9 mouse cellular contexts compared by ENCODE assay signal in genomic region chr8:70302901-70303300, GRCm38 (mm10). TPM values are rescaled to one million over a fixed set of nuclear protein-coding genes. Genes with fewer than 3 reads are reported as not detected.
DNase-seq lines count a peak whose midpoint lies in the region; ATAC-seq and TF ChIP-seq lines count a peak whose summit lies in the region.
"Had no signal": no experiment of that assay in that cellular context is flagged by ENCODE, and none has a peak within 500 bp of the region (broad histone marks: within the 10 kb centered on the region; RNA-seq: fewer than 3 reads in every experiment).

No protein-coding gene starts in this region.

- H3K9me3 ChIP-seq in heart, postnatal 0 days (replicated peaks; ENCODE audit: control insufficient read depth, low read length), result no peaks in the 10 kb centered on the region
- H3K9me3 ChIP-seq in hindbrain, embryonic 14.5 days (ENCODE audit: control insufficient read depth, low read length), result no peaks in the 10 kb centered on the region
- no peaks in the 10 kb centered on the region for H3K9me3 ChIP-seq in midbrain, embryonic 12.5 days

- H3K4me3 ChIP-seq in heart, postnatal 0 days (ENCODE audit: low read depth, low read length), result peak overlapping the region; percentile 75
- peak overlapping the region; percentile 92 for H3K4me3 ChIP-seq in bone marrow macrophage, adult 2 months (ENCODE audit: insufficient read depth, low read length)
- peak overlapping the region; percentile 75 for H3K4me3 ChIP-seq in hindbrain, embryonic 14.5 days (replicated peaks; ENCODE audit: low read length)
- peak overlapping the region; percentile 90 for H3K4me3 ChIP-seq in midbrain, embryonic 12.5 days

- TF ChIP-seq POLR2A in bone marrow macrophage, adult 2 months (IDR thresholded peaks at IDR 0.05; ENCODE audit: borderline replicate concordance, low read depth, low read length), result no peak

- H3K27me3 ChIP-seq in heart, postnatal 0 days (ENCODE audit: control insufficient read depth, insufficient read depth, low read length), result no peaks in the 10 kb centered on the region
- H3K27me3 ChIP-seq in hindbrain, embryonic 14.5 days (ENCODE audit: control insufficient read depth, insufficient read depth, low read length), result no peaks in the 10 kb centered on the region
- no peaks in the 10 kb centered on the region for H3K27me3 ChIP-seq in midbrain, embryonic 12.5 days

- H3K27ac ChIP-seq in heart, postnatal 0 days (ENCODE audit: low read depth), result peak overlapping the region; percentile 62
- peak overlapping the region; percentile 51; the same call in 1 of the 2 replicates for H3K27ac ChIP-seq in bone marrow macrophage, adult 2 months (ENCODE audit: insufficient read depth, low read depth, low read length)
- H3K27ac ChIP-seq in hindbrain, embryonic 14.5 days, result peak overlapping the region; percentile 72
- H3K27ac ChIP-seq in midbrain, embryonic 12.5 days (replicated peaks), result peak overlapping the region; percentile 31; the same call in 1 of the 2 replicates

- WGBS in heart, postnatal 0 days, result 3% methylated on average over 16 of the region's 16 CpGs
- 3% methylated on average over 16 of the region's 16 CpGs for WGBS in hindbrain, embryonic 14.5 days
- WGBS in midbrain, embryonic 12.5 days, result 5% methylated on average over 16 of the region's 16 CpGs

- no peak for TF ChIP-seq EP300 in heart, postnatal 0 days (IDR thresholded peaks at IDR 0.05; ENCODE audit: low read depth)

- H3K9ac ChIP-seq in heart, postnatal 0 days (replicated peaks; ENCODE audit: low read depth, low read length), result peak overlapping the region; percentile 80
- peak overlapping the region; percentile 78 for H3K9ac ChIP-seq in hindbrain, embryonic 14.5 days
- peak overlapping the region; percentile 77 for H3K9ac ChIP-seq in midbrain, embryonic 12.5 days (replicated peaks)

- TF ChIP-seq CTCF in heart, postnatal 0 days (IDR thresholded peaks at IDR 0.05; ENCODE audit: low read depth), result no peak
- no peak for TF ChIP-seq CTCF in bone marrow macrophage, adult 2 months (IDR thresholded peaks at IDR 0.05; ENCODE audit: low read depth, low read length)

- peaks cover 48% of the 10 kb centered on the region for H3K36me3 ChIP-seq in heart, postnatal 0 days (replicated peaks; ENCODE audit: control insufficient read depth, insufficient read depth, low read length)
- H3K36me3 ChIP-seq in hindbrain, embryonic 14.5 days (replicated peaks; ENCODE audit: control insufficient read depth, insufficient read depth), result peaks cover 53% of the 10 kb centered on the region
- peaks cover 54% of the 10 kb centered on the region for H3K36me3 ChIP-seq in midbrain, embryonic 12.5 days

- H3K4me1 ChIP-seq in heart, postnatal 0 days (ENCODE audit: control insufficient read depth, insufficient read depth), result peaks cover 15% of the 10 kb centered on the region
- H3K4me1 ChIP-seq in bone marrow macrophage, adult 2 months (ENCODE audit: control insufficient read depth, insufficient read depth, low read length), result peaks cover 8% of the 10 kb centered on the region
- peaks cover 13% of the 10 kb centered on the region for H3K4me1 ChIP-seq in hindbrain, embryonic 14.5 days (replicated peaks; ENCODE audit: control insufficient read depth, insufficient read depth, low read length)
- peaks cover 26% of the 10 kb centered on the region for H3K4me1 ChIP-seq in midbrain, embryonic 12.5 days

- peak; percentile 6; the same call in 1 of the 2 replicates for ATAC-seq in heart, postnatal 0 days (ENCODE audit: insufficient read depth, low read depth)
- peak; percentile 26; the same call in 1 of the 2 replicates for ATAC-seq in hindbrain, embryonic 14.5 days (ENCODE audit: low FRiP score)
- peak; percentile 19 for ATAC-seq in midbrain, embryonic 12.5 days (ENCODE audit: low FRiP score, low read depth)

- peak overlapping the region; percentile 89 for H3K4me2 ChIP-seq in heart, postnatal 0 days (ENCODE audit: low read depth, low read length)
- H3K4me2 ChIP-seq in hindbrain, embryonic 14.5 days (replicated peaks), result peak overlapping the region; percentile 85
- H3K4me2 ChIP-seq in midbrain, embryonic 12.5 days (replicated peaks), result peak overlapping the region; percentile 97

- DNase-seq in heart, postnatal 0 days (ENCODE audit: low spot score), result no peak
- DNase-seq in heart, adult 9 months (ENCODE audit: low spot score in 2 of 2), result no peak
- no peak for DNase-seq in hindbrain, embryonic 14.5 days (ENCODE audit: low spot score)
- DNase-seq in urinary bladder, postnatal 14 days (ENCODE audit: low spot score), result no peak
- DNase-seq in urinary bladder, postnatal 36 days (ENCODE audit: low spot score in 2 of 2), result no peak
- no peak for DNase-seq in kidney, postnatal 14 days

RNA-seq across cellular contexts. Expression of gene Cope, which starts 0.6 kb away (rescaled TPM):
- total RNA-seq in heart, postnatal 0 days (2014; rRNA removed; ENCODE audit: low replicate concordance), result 154 and 193 TPM in 2 replicates
- 294 and 295 TPM in 2 replicates for polyA plus RNA-seq in heart, postnatal 0 days (2015; fragmentation: Nextera tagmentation; extraction: Ambion mirVana)
- 119 and 139 TPM in 2 replicates for polyA plus RNA-seq in bone marrow macrophage, adult 2 months (2012; ENCODE audit: insufficient read depth, insufficient read length, missing spikeins)
- polyA plus RNA-seq in hindbrain, embryonic 14.5 days (2014; fragmentation: Nextera tagmentation; extraction: Ambion mirVana), result 256 and 288 TPM in 2 replicates
- polyA plus RNA-seq in midbrain, embryonic 12.5 days (2016; fragmentation: Nextera tagmentation; extraction: Ambion mirVana), result 222 and 235 TPM in 2 replicates

RNA-seq across cellular contexts. Expression of gene Ddx49, which starts 0.6 kb away (rescaled TPM):
- total RNA-seq in heart, postnatal 0 days (2014; rRNA removed; ENCODE audit: low replicate concordance), result 33.1 and 35.6 TPM in 2 replicates
- 24.4 and 26.7 TPM in 2 replicates for polyA plus RNA-seq in heart, postnatal 0 days (2015; fragmentation: Nextera tagmentation; extraction: Ambion mirVana)
- polyA plus RNA-seq in bone marrow macrophage, adult 2 months (2012; ENCODE audit: insufficient read depth, insufficient read length, missing spikeins), result 23.9 and 24.3 TPM in 2 replicates
- 41.8 and 42.5 TPM in 2 replicates for polyA plus RNA-seq in hindbrain, embryonic 14.5 days (2014; fragmentation: Nextera tagmentation; extraction: Ambion mirVana)
- 47.1 and 53.8 TPM in 2 replicates for polyA plus RNA-seq in midbrain, embryonic 12.5 days (2016; fragmentation: Nextera tagmentation; extraction: Ambion mirVana)

RNA-seq across cellular contexts. Expression of gene Cers1, which starts 12.7 kb away (rescaled TPM):
- total RNA-seq in heart, postnatal 0 days (2014; rRNA removed; ENCODE audit: low replicate concordance), result 0.80 TPM in 1 of 2 replicates, not detected in the other
- polyA plus RNA-seq in heart, postnatal 0 days (2015; fragmentation: Nextera tagmentation; extraction: Ambion mirVana), result 0.27 and 0.59 TPM in 2 replicates
- polyA plus RNA-seq in bone marrow macrophage, adult 2 months (2012; ENCODE audit: insufficient read depth, insufficient read length, missing spikeins), result not detected in 2 replicates
- 42.9 TPM in 2 replicates for polyA plus RNA-seq in hindbrain, embryonic 14.5 days (2014; fragmentation: Nextera tagmentation; extraction: Ambion mirVana)
- polyA plus RNA-seq in midbrain, embryonic 12.5 days (2016; fragmentation: Nextera tagmentation; extraction: Ambion mirVana), result 15.3 and 17.1 TPM in 2 replicates
- total RNA-seq: neutrophil, adult 5-6 weeks had no signal

RNA-seq across cellular contexts. Expression of gene Homer3, which starts 20.3 kb away (rescaled TPM):
- total RNA-seq in heart, postnatal 0 days (2014; rRNA removed; ENCODE audit: low replicate concordance), result 29.1 and 38.9 TPM in 2 replicates
- 19.5 TPM in 2 replicates for polyA plus RNA-seq in heart, postnatal 0 days (2015; fragmentation: Nextera tagmentation; extraction: Ambion mirVana)
- 27.4 and 29.3 TPM in 2 replicates for polyA plus RNA-seq in bone marrow macrophage, adult 2 months (2012; ENCODE audit: insufficient read depth, insufficient read length, missing spikeins)
- polyA plus RNA-seq in hindbrain, embryonic 14.5 days (2014; fragmentation: Nextera tagmentation; extraction: Ambion mirVana), result 23.5 and 25.1 TPM in 2 replicates
- 99.6 and 100 TPM in 2 replicates for polyA plus RNA-seq in midbrain, embryonic 12.5 days (2016; fragmentation: Nextera tagmentation; extraction: Ambion mirVana)

RNA-seq across cellular contexts. Expression of gene Gdf1, which starts 26.7 kb away (rescaled TPM):
- total RNA-seq in heart, postnatal 0 days (2014; rRNA removed; ENCODE audit: low replicate concordance), result not detected in 2 replicates
- 0.18 and 0.20 TPM in 2 replicates for polyA plus RNA-seq in heart, postnatal 0 days (2015; fragmentation: Nextera tagmentation; extraction: Ambion mirVana)
- polyA plus RNA-seq in bone marrow macrophage, adult 2 months (2012; ENCODE audit: insufficient read depth, insufficient read length, missing spikeins), result not detected in 2 replicates
- polyA plus RNA-seq in hindbrain, embryonic 14.5 days (2014; fragmentation: Nextera tagmentation; extraction: Ambion mirVana), result 0.23 and 3.2 TPM in 2 replicates
- polyA plus RNA-seq in midbrain, embryonic 12.5 days (2016; fragmentation: Nextera tagmentation; extraction: Ambion mirVana), result 3.7 and 4.5 TPM in 2 replicates
- total RNA-seq: neutrophil, adult 5-6 weeks had no signal

Comparison
In these comparisons a context has a peak if more than half of its experiments do, and no peak if none do; other contexts are left out.
1. RNA of gene Cers1, which starts 12.7 kb away (polyA plus RNA-seq): 42.9 TPM in hindbrain, embryonic 14.5 days and 15.3 to 17.1 TPM in midbrain, embryonic 12.5 days; 0.27 to 0.59 TPM in heart, postnatal 0 days and not detected in bone marrow macrophage, adult 2 months; every median in the first group is over 10 times any median in the second.
2. Peak in every context shown above with its lines, with median percentiles within 50 percentile points of each other: ATAC-seq, H3K27ac ChIP-seq, H3K4me2 ChIP-seq, H3K4me3 ChIP-seq and H3K9ac ChIP-seq.